Mouse (Mus musculus): ENCODE results near the gene Gucy2e. TPM values are rescaled to one million over a fixed set of nuclear protein-coding genes. Genes with fewer than 3 reads are reported as not detected.
A peak's percentile ranks its signal among the peaks of the same experiment; 100 is the strongest.

Gene Gucy2e
- polyA plus RNA-seq, 1 experiment: 0.26 TPM

DNA sequence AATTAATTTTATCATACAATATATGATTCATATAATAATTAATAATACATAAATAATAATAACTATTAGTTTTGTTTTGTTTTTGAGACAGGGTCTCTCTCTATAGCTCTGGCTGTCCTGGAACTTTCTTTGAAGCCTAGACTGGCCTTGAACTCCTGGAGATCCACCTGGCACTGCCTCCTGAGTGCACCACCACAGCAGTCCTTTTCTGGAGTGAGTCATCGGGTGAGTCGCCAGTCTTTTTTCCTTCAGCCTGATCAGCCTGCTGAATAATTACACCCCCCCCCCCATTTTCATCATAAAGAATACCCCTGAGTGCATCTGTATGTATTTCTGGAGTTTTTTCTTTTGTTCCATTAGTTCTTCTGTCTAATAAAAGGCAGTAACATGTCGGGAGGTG, 12.3 kb upstream of the Gucy2e start:
- TF ChIP-seq CTCF (IDR thresholded peaks at IDR 0.05; ENCODE audit: borderline replicate concordance, control insufficient read depth, extremely low read depth, insufficient read depth, low read length, poor library complexity): no peak
- TF ChIP-seq POLR2A (IDR thresholded peaks at IDR 0.05; ENCODE audit: control insufficient read depth, extremely low read depth, insufficient read depth, low read length, poor library complexity): no peak
- Histone ChIP-seq H3K27ac (ENCODE audit: control insufficient read depth, insufficient read depth, low read length) (no peak overlapping the region), H3K27me3 (ENCODE audit: control insufficient read depth, insufficient read depth, low read length) (no peaks in the 10 kb centered on the region), H3K36me3 (ENCODE audit: control insufficient read depth, insufficient read depth, low read length) (no peaks in the 10 kb centered on the region), H3K4me3 (ENCODE audit: control insufficient read depth, insufficient read depth, low read length) (no peak overlapping the region), H3K4me1 (replicated peaks; ENCODE audit: control insufficient read depth, insufficient read depth, low read length) (no peaks in the 10 kb centered on the region)
- no peak for DNase-seq
- WGBS: 93% methylated on average over 3 of the region's 3 CpGs

DNA sequence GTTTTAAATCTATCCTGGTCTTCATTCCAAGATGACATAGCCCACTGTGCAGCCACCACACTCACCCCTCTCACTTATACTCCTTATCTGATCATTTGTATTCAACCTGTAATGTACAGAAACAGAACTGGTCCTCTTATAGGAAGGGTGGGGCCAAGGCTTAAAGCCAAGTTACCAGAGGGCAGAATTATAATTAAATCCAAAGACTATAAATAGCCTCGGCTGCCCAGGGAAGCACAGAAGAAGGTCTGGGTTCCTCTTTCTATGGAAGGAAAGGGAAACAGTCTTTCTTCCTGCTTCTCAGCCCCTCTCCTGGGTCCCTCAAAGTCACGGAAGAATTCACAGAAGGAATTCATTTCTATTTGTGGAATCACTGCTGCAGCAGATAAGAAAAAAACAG, 8.8 kb upstream of the Gucy2e start:
- WGBS: 15% methylated on average over 2 of the region's 2 CpGs
- Histone ChIP-seq H3K4me3 (ENCODE audit: control insufficient read depth, insufficient read depth, low read length) (no peak overlapping the region), H3K36me3 (ENCODE audit: control insufficient read depth, insufficient read depth, low read length) (no peaks in the 10 kb centered on the region), H3K4me1 (replicated peaks; ENCODE audit: control insufficient read depth, insufficient read depth, low read length) (no peaks in the 10 kb centered on the region), H3K27ac (ENCODE audit: control insufficient read depth, insufficient read depth, low read length) (no peak overlapping the region), H3K27me3 (ENCODE audit: control insufficient read depth, insufficient read depth, low read length) (no peaks in the 10 kb centered on the region)
- no peak for DNase-seq
- TF ChIP-seq CTCF (IDR thresholded peaks at IDR 0.05; ENCODE audit: borderline replicate concordance, control insufficient read depth, extremely low read depth, insufficient read depth, low read length, poor library complexity): no peak
- TF ChIP-seq POLR2A (IDR thresholded peaks at IDR 0.05; ENCODE audit: control insufficient read depth, extremely low read depth, insufficient read depth, low read length, poor library complexity): no peak

DNA sequence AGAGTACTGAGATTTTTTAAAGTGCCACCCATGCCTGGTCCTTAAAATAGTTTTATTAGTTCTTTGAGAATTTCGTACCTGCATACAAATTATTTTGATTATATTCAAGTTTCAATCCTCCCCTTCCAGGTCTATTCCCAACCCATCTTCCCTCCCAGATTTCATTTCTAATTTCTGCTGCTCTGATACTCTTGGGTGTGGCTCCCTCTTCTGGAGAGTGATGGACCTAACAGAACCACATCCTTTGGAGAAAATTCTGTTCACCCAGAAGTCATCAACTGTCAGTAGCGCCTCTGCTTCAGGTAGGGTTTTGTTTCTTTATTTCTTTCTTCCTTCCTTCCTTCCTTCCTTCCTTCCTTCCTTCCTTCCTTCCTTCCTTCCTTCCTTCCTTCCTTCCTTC, 8.1 kb upstream of the Gucy2e start:
- TF ChIP-seq CTCF (IDR thresholded peaks at IDR 0.05; ENCODE audit: borderline replicate concordance, control insufficient read depth, extremely low read depth, insufficient read depth, low read length, poor library complexity) (no peak), POLR2A (IDR thresholded peaks at IDR 0.05; ENCODE audit: control insufficient read depth, extremely low read depth, insufficient read depth, low read length, poor library complexity) (no peak)
- H3K27me3 ChIP-seq (ENCODE audit: control insufficient read depth, insufficient read depth, low read length): no peaks in the 10 kb centered on the region
- DNase-seq: peak; percentile 15
- H3K27ac ChIP-seq (ENCODE audit: control insufficient read depth, insufficient read depth, low read length): no peak overlapping the region
- no peak overlapping the region for H3K4me3 ChIP-seq (ENCODE audit: control insufficient read depth, insufficient read depth, low read length)
- 21% methylated on average over 2 of the region's 2 CpGs for WGBS
- H3K4me1 ChIP-seq (replicated peaks; ENCODE audit: control insufficient read depth, insufficient read depth, low read length): no peaks in the 10 kb centered on the region
- no peaks in the 10 kb centered on the region for H3K36me3 ChIP-seq (ENCODE audit: control insufficient read depth, insufficient read depth, low read length)

GRCm38 (mm10) chr11:69236061-69236925, 543 bp downstream of the Gucy2e start:
- H3K4me1 ChIP-seq (replicated peaks; ENCODE audit: control insufficient read depth, insufficient read depth, low read length): peaks cover 25% of the 10 kb centered on the region
- 18% methylated on average over 51 of the region's 51 CpGs for WGBS
- no peak for TF ChIP-seq POLR2A (IDR thresholded peaks at IDR 0.05; ENCODE audit: control insufficient read depth, extremely low read depth, insufficient read depth, low read length, poor library complexity)
- no peak for TF ChIP-seq CTCF (IDR thresholded peaks at IDR 0.05; ENCODE audit: borderline replicate concordance, control insufficient read depth, extremely low read depth, insufficient read depth, low read length, poor library complexity)
- no peaks in the 10 kb centered on the region for H3K36me3 ChIP-seq (ENCODE audit: control insufficient read depth, insufficient read depth, low read length)
- H3K27me3 ChIP-seq (ENCODE audit: control insufficient read depth, insufficient read depth, low read length): peaks cover 7% of the 10 kb centered on the region
- no peak overlapping the region for H3K27ac ChIP-seq (ENCODE audit: control insufficient read depth, insufficient read depth, low read length)
- H3K4me3 ChIP-seq (ENCODE audit: control insufficient read depth, insufficient read depth, low read length): peak overlapping the region; percentile 18; the same call in 1 of the 2 replicates
- DNase-seq: no peak

DNA sequence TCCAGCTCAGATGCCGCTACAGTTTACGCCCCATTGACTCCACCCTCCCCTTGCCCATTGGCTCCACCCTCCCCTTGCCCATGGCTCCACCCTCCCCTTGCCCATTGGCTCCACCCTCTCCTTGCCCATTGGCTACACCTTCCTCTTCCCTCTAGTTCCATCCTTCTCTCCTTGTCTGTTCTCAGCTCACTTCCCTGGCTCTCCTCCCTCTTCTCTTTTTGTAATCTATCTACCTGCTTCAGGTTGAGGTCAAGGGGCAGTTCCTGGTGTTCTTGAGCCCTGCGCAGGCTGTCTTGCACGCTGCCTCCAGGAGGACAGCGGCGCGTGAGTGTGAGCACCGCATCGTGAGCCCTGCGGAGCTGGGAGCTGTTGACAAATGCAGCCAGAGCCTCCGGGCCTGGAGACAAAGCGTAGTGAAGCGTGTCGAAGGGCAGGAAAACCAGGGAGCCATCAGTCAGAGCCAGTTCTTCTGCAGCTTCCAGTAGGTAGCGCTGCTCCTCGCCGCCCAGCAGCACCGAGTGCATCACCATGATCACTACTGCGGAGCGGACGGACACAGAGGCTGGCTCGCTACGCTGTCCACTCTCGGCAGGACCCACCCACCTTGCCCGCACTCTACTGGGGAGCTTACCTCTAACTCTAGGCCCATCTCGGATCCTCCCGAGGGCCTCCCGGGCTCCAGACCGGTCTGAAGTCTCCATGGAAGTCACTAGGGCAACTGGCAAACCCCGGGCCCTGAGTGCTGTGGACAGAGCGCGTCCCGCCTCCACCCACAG, 1.4 kb downstream of the Gucy2e start:
- H3K4me3 ChIP-seq (ENCODE audit: control insufficient read depth, insufficient read depth, low read length): peak overlapping the region; percentile 18
- H3K27me3 ChIP-seq (ENCODE audit: control insufficient read depth, insufficient read depth, low read length): peaks cover 7% of the 10 kb centered on the region
- no peak overlapping the region for H3K27ac ChIP-seq (ENCODE audit: control insufficient read depth, insufficient read depth, low read length)
- TF ChIP-seq CTCF (IDR thresholded peaks at IDR 0.05; ENCODE audit: borderline replicate concordance, control insufficient read depth, extremely low read depth, insufficient read depth, low read length, poor library complexity) (no peak), POLR2A (IDR thresholded peaks at IDR 0.05; ENCODE audit: control insufficient read depth, extremely low read depth, insufficient read depth, low read length, poor library complexity) (0 out of 2 replicates have a peak, but pooled peaks have one; percentile 14)
- H3K36me3 ChIP-seq (ENCODE audit: control insufficient read depth, insufficient read depth, low read length): no peaks in the 10 kb centered on the region
- DNase-seq: peak; percentile 65
- peaks cover 25% of the 10 kb centered on the region for H3K4me1 ChIP-seq (replicated peaks; ENCODE audit: control insufficient read depth, insufficient read depth, low read length)
- 6% methylated on average over 33 of the region's 33 CpGs for WGBS

GRCm38 (mm10) chr11:69233141-69233540, 3.7 kb downstream of the Gucy2e start:
- TF ChIP-seq POLR2A (IDR thresholded peaks at IDR 0.05; ENCODE audit: control insufficient read depth, extremely low read depth, insufficient read depth, low read length, poor library complexity) (no peak), CTCF (IDR thresholded peaks at IDR 0.05; ENCODE audit: borderline replicate concordance, control insufficient read depth, extremely low read depth, insufficient read depth, low read length, poor library complexity) (no peak)
- WGBS: 7% methylated on average over 2 of the region's 2 CpGs
- H3K27me3 ChIP-seq (ENCODE audit: control insufficient read depth, insufficient read depth, low read length): peaks cover 7% of the 10 kb centered on the region

More at GRCm38 (mm10) chr11:69233141-69233540, 3.7 kb downstream of the Gucy2e start:
- no peak overlapping the region for H3K4me3 ChIP-seq (ENCODE audit: control insufficient read depth, insufficient read depth, low read length)
- no peak overlapping the region for H3K27ac ChIP-seq (ENCODE audit: control insufficient read depth, insufficient read depth, low read length)
- H3K36me3 ChIP-seq (ENCODE audit: control insufficient read depth, insufficient read depth, low read length): no peaks in the 10 kb centered on the region
- DNase-seq: no peak
- H3K4me1 ChIP-seq (replicated peaks; ENCODE audit: control insufficient read depth, insufficient read depth, low read length): peaks cover 25% of the 10 kb centered on the region

Data from thymus, adult 2 months (tissue).